Mouse (Mus musculus) liver, embryonic 16.5 days (tissue): ENCODE results near the gene 1700016K19Rik. TPM values are rescaled to one million over a fixed set of nuclear protein-coding genes. Genes with fewer than 3 reads are reported as not detected.

Experiments used
- ATAC-seq: fragments of 200-750 bp; cut with Nextera tagmentation; 2 replicates; pipeline ENCODE4 v1.8.0; 2017; ENCODE audit warnings: low read depth, mild to moderate bottlenecking, moderate number of reproducible peaks, moderate library complexity
- H3K27ac ChIP-seq: fragments of 300-500 bp; sonication (generic); 2 replicates; pipeline ENCODE4 v1.5.1; 2014; ENCODE audit warnings: mild to moderate bottlenecking, low read length
- H3K27me3 ChIP-seq: fragments of 300-500 bp; sonication (generic); 2 replicates; pipeline ENCODE4 v1.6.1; 2014; ENCODE audit warnings: low read depth, low read length, mixed read lengths; ENCODE audit not compliant: control insufficient read depth, insufficient read depth
- H3K36me3 ChIP-seq: fragments of 300-500 bp; sonication (generic); 2 replicates; pipeline ENCODE4 v1.6.1; 2014; ENCODE audit warnings: mild to moderate bottlenecking; ENCODE audit not compliant: control insufficient read depth, insufficient read depth
- H3K4me1 ChIP-seq: fragments of 300-500 bp; sonication (generic); 2 replicates; pipeline ENCODE4 v1.6.1; 2014; ENCODE audit warnings: low read depth, low read length, mixed read lengths; ENCODE audit not compliant: control insufficient read depth
- H3K4me2 ChIP-seq: fragments of 300-500 bp; sonication (generic); 2 replicates; pipeline ENCODE4 v1.6.1; 2014; ENCODE audit warnings: low read depth, low read length, mixed read lengths
- H3K4me3 ChIP-seq: fragments of 300-500 bp; sonication (generic); 2 replicates; pipeline ENCODE4 v1.5.1; 2014; ENCODE audit warnings: low read depth, mild to moderate bottlenecking, low read length
- H3K9ac ChIP-seq: fragments of 300-500 bp; sonication (generic); 2 replicates; pipeline ENCODE4 v1.6.1; 2014; ENCODE audit warnings: low read depth, low read length
- H3K9me3 ChIP-seq: fragments of 300-500 bp; sonication (generic); replicated peaks from 2 replicates; pipeline ENCODE4 v1.6.1; 2016; ENCODE audit warnings: low read length; ENCODE audit not compliant: control insufficient read depth
- WGBS: fragments of 180-500 bp; shearing (Covaris S2); extraction: QIAGEN DNeasy Blood & Tissue Kit; methylation state at CpG from one replicate; pipeline ENCODE4 v1.1.7; 2014; ENCODE audit not compliant: insufficient replicate concordance; 5-methylcytosine and 5-hydroxymethylcytosine counted together
- polyA plus RNA-seq: library from polyadenylated mRNA; unstranded; fragments of >200 nt; fragmentation: Nextera tagmentation; extraction: Ambion mirVana; gene quantifications from 2 replicates; pipeline ENCODE4 v1.2.1, GENCODE M21; 2015

Gene 1700016K19Rik
- not detected in 2 replicates for polyA plus RNA-seq

- WGBS: 10% methylated on average over 36 of the region's 36 CpGs
- H3K9ac ChIP-seq: peak within 1 kb of the TSS; percentile 20; the same call in 1 of the 2 replicates
- ATAC-seq: no peak
Measured at GRCm38 (mm10) chr11:75999440-76000155, at the start of gene 1700016K19Rik. Gene 1700016K19Rik, plus strand, starts transcription at chr11:75999912.

GRCm38 (mm10) chr11:75950459-75950858 is 49.3 kb upstream of the 1700016K19Rik start:
- no peak overlapping the region for H3K4me2 ChIP-seq
- no peaks in the 10 kb centered on the region for H3K27me3 ChIP-seq
- H3K9ac ChIP-seq: no peak overlapping the region
- ATAC-seq: no peak
- no peak overlapping the region for H3K27ac ChIP-seq
- no peaks in the 10 kb centered on the region for H3K4me1 ChIP-seq
- no peaks in the 10 kb centered on the region for H3K36me3 ChIP-seq
- no peaks in the 10 kb centered on the region for H3K9me3 ChIP-seq
- WGBS: 51% methylated on average over 3 of the region's 3 CpGs
- no peak overlapping the region for H3K4me3 ChIP-seq

More at GRCm38 (mm10) chr11:75999440-76000155, at the start of gene 1700016K19Rik:
- Histone ChIP-seq H3K4me3 (peak within 1 kb of the TSS; percentile 60), H3K36me3 (no peaks in the 10 kb centered on the region), H3K9me3 (no peaks in the 10 kb centered on the region), H3K27me3 (peaks cover 10% of the 10 kb centered on the region), H3K4me1 (no peaks in the 10 kb centered on the region; the same call in 1 of the 2 replicates), H3K4me2 (peak within 1 kb of the TSS; percentile 68), H3K27ac (no peak within 1 kb of the TSS)

DNA sequence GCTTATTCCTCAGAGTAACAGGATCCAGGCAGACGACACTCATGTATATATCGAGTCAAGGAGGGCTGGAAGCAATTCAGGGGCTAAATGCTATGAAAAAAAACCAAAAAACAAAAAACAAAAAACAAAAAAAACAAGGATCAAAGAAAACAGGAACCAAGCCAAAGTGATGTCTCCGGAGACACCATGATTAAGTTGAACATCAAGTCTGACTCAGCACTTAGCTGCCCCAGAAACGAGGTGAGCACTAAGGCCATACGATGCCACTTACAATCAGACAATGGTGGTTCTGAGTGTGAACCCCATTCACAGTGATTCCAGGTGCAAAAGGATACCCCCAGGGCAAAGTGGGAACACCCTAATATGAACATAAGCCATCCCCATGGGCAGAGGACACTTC is 47.8 kb upstream of the 1700016K19Rik start:
- 48% methylated on average over 5 of the region's 5 CpGs for WGBS
- ATAC-seq: no peak
- Histone ChIP-seq H3K27ac (no peak overlapping the region), H3K4me2 (no peak overlapping the region), H3K9me3 (no peaks in the 10 kb centered on the region), H3K36me3 (no peaks in the 10 kb centered on the region), H3K4me1 (no peaks in the 10 kb centered on the region), H3K4me3 (no peak overlapping the region), H3K27me3 (no peaks in the 10 kb centered on the region), H3K9ac (no peak overlapping the region)

DNA sequence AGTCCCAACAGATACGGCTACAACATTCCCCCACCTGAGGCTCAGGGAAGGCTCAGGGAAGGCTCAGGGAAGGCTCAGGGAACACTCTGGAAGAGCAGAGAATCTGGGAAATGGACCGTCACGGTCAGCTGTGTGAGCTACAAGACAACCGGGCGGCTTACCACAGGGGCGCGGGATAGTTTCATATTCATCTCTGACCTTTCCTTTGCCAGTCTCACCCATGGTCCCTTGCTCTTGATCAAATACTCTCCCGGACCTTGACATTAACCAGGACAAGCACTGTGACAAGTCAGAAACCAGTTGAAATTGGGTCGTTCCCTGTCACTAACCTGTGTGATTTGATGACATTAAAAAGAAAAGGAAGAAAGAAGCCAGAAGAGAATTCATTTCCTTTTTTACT is 44.8 kb upstream of the 1700016K19Rik start:
- 74% methylated on average over 9 of the region's 9 CpGs for WGBS
- no peak overlapping the region for H3K4me3 ChIP-seq
- no peak for ATAC-seq
- no peaks in the 10 kb centered on the region for H3K9me3 ChIP-seq
- no peak overlapping the region for H3K9ac ChIP-seq
- H3K4me2 ChIP-seq: no peak overlapping the region
- no peaks in the 10 kb centered on the region for H3K27me3 ChIP-seq
- H3K4me1 ChIP-seq: no peaks in the 10 kb centered on the region
- H3K27ac ChIP-seq: no peak overlapping the region
- H3K36me3 ChIP-seq: no peaks in the 10 kb centered on the region

DNA sequence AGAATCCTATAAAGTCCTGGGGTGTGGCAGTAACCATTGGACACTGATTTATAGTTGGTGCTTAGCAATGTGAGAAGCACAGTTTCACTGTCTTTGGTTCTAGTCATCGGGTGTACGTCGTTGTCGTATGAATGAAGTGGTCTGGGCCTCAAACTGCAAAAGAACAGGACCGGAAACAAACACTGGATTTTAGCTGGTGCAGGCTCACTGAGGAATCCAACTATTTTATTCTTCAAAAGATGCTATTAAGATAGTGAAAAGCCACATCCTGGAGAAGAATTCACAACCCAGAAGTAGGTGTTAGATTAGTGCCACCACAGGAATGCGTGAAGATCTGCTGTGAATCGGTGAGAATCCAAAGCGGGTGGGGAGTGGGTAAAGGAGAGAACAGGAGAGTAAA is 43.1 kb upstream of the 1700016K19Rik start:
- no peaks in the 10 kb centered on the region for H3K4me1 ChIP-seq
- no peak overlapping the region for H3K9ac ChIP-seq
- H3K9me3 ChIP-seq: no peaks in the 10 kb centered on the region
- no peak overlapping the region for H3K27ac ChIP-seq
- ATAC-seq: no peak
- H3K27me3 ChIP-seq: no peaks in the 10 kb centered on the region
- no peak overlapping the region for H3K4me3 ChIP-seq
- no peak overlapping the region for H3K4me2 ChIP-seq
- H3K36me3 ChIP-seq: no peaks in the 10 kb centered on the region
- WGBS: 33% methylated on average over 8 of the region's 8 CpGs

- Histone ChIP-seq H3K9me3 (no peaks in the 10 kb centered on the region), H3K4me2 (no peak overlapping the region), H3K9ac (no peak overlapping the region), H3K4me3 (no peak overlapping the region), H3K27ac (no peak overlapping the region), H3K27me3 (no peaks in the 10 kb centered on the region), H3K4me1 (no peaks in the 10 kb centered on the region), H3K36me3 (no peaks in the 10 kb centered on the region)
- WGBS: 73% methylated on average over 17 of the region's 17 CpGs
- no peak for ATAC-seq
Measured at GRCm38 (mm10) chr11:75957124-75957832, 42.4 kb upstream of the 1700016K19Rik start.

DNA sequence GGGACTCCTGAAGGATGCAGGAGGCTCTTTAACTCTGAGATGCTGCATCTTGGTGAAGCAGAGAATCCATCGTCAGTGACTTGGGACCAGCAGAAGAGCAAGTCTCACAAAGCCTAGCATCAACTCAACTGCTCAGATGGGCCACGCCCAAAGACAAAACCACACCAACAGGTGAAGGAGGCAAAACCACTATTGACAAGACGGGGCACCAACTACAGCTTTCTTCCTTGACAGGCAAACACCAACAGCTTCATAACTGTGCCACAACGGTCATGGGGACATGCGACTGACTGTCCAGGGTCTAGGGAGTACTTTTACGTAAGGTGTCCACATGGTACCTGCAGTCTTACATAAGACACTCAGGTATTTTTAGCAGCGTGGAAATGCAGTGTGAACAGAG is 37.9 kb upstream of the 1700016K19Rik start:
- no peak for ATAC-seq
- Histone ChIP-seq H3K36me3 (no peaks in the 10 kb centered on the region), H3K27me3 (peaks cover 15% of the 10 kb centered on the region), H3K4me1 (no peaks in the 10 kb centered on the region; the same call in none of the 2 replicates), H3K9me3 (no peaks in the 10 kb centered on the region), H3K27ac (no peak overlapping the region), H3K9ac (no peak overlapping the region), H3K4me2 (no peak overlapping the region), H3K4me3 (no peak overlapping the region)
- WGBS: 67% methylated on average over 7 of the region's 7 CpGs

DNA sequence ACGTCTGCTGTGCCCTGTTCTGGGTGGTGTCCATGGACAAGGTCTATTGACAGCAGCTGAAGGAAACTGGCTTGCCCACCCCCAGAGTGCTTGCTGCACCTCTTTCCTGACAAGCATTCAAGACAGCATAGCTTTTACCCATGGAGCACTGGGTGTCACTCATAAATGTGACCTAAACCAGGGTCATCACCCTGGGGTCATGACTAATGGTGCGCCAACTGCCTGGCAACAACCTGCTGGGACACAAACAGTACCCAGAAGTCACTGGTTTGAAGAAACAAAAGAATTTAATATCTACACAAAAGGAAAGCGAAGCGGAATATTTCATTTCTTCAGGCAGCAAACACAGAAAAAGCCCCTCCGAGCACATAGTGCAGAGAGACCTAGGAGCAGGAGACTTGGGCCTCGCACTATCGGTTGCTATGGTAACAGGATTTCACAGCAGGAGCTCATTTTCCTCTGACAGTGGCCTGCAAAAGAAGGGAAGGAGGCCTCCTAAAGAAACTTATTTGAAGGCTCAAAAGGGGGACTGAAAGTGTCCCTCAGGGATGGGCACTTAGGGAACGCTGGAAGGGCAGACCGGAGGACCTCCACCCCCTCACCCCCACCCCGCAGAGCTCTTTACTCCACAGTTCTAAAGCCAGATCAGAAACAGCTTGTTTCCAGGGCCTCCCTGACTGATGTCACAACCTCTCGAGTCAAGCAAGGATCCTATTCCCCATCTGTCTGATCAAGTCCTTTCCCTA is 35.8 kb upstream of the 1700016K19Rik start:
- Histone ChIP-seq H3K36me3 (no peaks in the 10 kb centered on the region), H3K4me1 (no peaks in the 10 kb centered on the region; the same call in none of the 2 replicates), H3K9ac (no peak overlapping the region), H3K4me3 (no peak overlapping the region), H3K4me2 (no peak overlapping the region), H3K27ac (no peak overlapping the region), H3K9me3 (no peaks in the 10 kb centered on the region), H3K27me3 (peaks cover 26% of the 10 kb centered on the region)
- ATAC-seq: no peak
- WGBS: 47% methylated on average over 11 of the region's 11 CpGs

DNA sequence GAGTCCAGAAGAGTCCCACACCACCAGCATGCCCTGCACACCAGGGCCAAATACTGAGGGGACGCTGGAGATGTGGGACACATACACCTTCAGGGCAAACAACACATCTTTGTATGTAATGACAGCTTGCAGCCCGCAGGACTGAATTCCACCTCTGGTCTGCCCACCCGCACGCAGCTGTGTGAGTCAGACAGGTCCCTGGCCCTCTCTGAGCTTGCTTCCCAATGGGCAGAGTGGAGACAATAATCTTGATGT is 35.3 kb upstream of the 1700016K19Rik start:
- WGBS: 57% methylated on average over 4 of the region's 4 CpGs
- Histone ChIP-seq H3K9me3 (no peaks in the 10 kb centered on the region), H3K36me3 (no peaks in the 10 kb centered on the region), H3K27ac (no peak overlapping the region), H3K4me3 (no peak overlapping the region), H3K27me3 (peaks cover 28% of the 10 kb centered on the region), H3K4me1 (no peaks in the 10 kb centered on the region; the same call in none of the 2 replicates), H3K4me2 (no peak overlapping the region), H3K9ac (no peak overlapping the region)
- ATAC-seq: no peak
